30 mouse cellular contexts compared by ENCODE assay signal in the genomic region with DNA sequence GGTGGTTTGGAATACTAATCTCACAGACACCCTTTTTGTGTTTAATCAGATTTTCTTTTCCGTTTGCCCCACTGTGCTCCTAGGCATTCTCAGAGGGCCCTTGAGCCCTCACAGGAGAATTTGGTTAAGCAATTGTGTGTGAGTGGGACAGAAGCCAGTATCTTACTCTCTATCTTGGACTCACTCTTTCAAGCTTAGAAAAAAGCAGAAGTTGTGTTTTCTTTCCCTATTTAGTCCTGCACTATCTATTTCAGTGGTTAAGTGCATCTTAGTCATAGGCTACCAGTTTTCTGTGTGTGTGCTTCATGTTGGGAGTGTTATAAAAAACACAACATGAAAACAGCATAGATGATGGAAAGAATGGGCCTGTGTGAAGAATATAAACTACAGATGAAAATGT. TPM values are rescaled to one million over a fixed set of nuclear protein-coding genes. Genes with fewer than 3 reads are reported as not detected.
"Had no signal": no experiment of that assay in that cellular context is flagged by ENCODE, and none has a peak within 500 bp of the region (broad histone marks: within the 10 kb centered on the region; RNA-seq: fewer than 3 reads in every experiment).

No protein-coding gene starts in this region.

- H3K27ac ChIP-seq: kidney, embryonic 15.5 days; limb, embryonic 12.5 days; limb, embryonic 15.5 days; liver, embryonic 14.5 days; macrophage; neural tube, embryonic 12.5 days; neural tube, embryonic 15.5 days; stomach, embryonic 15.5 days had no signal

- H3K4me3 ChIP-seq: kidney, embryonic 15.5 days; limb, embryonic 12.5 days; limb, embryonic 15.5 days; neural tube, embryonic 12.5 days; neural tube, embryonic 15.5 days; stomach, embryonic 15.5 days had no signal

- H3K27me3 ChIP-seq: kidney, embryonic 15.5 days; limb, embryonic 12.5 days; limb, embryonic 15.5 days; neural tube, embryonic 12.5 days; neural tube, embryonic 15.5 days; stomach, embryonic 15.5 days had no signal

- ATAC-seq: liver, postnatal 0 days; lung, postnatal 0 days had no signal

- H3K4me2 ChIP-seq: kidney, embryonic 15.5 days; limb, embryonic 12.5 days; limb, embryonic 15.5 days; liver, embryonic 11.5 days; lung, embryonic 14.5 days; midbrain, embryonic 11.5 days; neural tube, embryonic 12.5 days; neural tube, embryonic 15.5 days; stomach, embryonic 15.5 days had no signal

- H3K4me1 ChIP-seq: kidney, embryonic 15.5 days; limb, embryonic 12.5 days; limb, embryonic 15.5 days; neural tube, embryonic 12.5 days; neural tube, embryonic 15.5 days; stomach, embryonic 15.5 days had no signal

- H3K36me3 ChIP-seq: kidney, embryonic 15.5 days; limb, embryonic 12.5 days; limb, embryonic 15.5 days; neural tube, embryonic 12.5 days; neural tube, embryonic 15.5 days; stomach, embryonic 15.5 days had no signal

- H3K9me3 ChIP-seq: kidney, embryonic 15.5 days; limb, embryonic 12.5 days; limb, embryonic 15.5 days; neural tube, embryonic 12.5 days; neural tube, embryonic 15.5 days; stomach, embryonic 15.5 days had no signal

- DNase-seq: kidney, adult 8-10 months; kidney, postnatal 10 days; kidney, postnatal 4 days; left cerebral cortex, postnatal 4 days; liver, postnatal 0 days; lung, embryonic 14.5 days; midbrain, embryonic 14.5 days; retina, postnatal 1 day; right cerebral cortex, postnatal 25 days; spleen, adult 18-20 months; thymus, adult 2 months; thymus, postnatal 14 days; thymus, postnatal 4 days had no signal

- H3K9ac ChIP-seq: kidney, embryonic 15.5 days; limb, embryonic 12.5 days; limb, embryonic 15.5 days; liver, embryonic 14.5 days; liver, postnatal 0 days; lung, embryonic 14.5 days; neural tube, embryonic 12.5 days; neural tube, embryonic 15.5 days; stomach, embryonic 15.5 days had no signal

RNA-seq across cellular contexts. Expression of gene Defb48, which starts 4.5 kb away (rescaled TPM):
- total RNA-seq: layer of hippocampus, adult 18-20 months; layer of hippocampus, postnatal 14 days; left cerebral cortex, adult 8-10 months; left cerebral cortex, postnatal 14 days; left cerebral cortex, postnatal 4 days; megakaryocyte-erythroid progenitor cell, adult 5-6 weeks had no signal
- polyA plus RNA-seq: kidney, embryonic 15.5 days; limb, embryonic 12.5 days; limb, embryonic 15.5 days; liver, embryonic 11.5 days; liver, embryonic 14.5 days; liver, postnatal 0 days; lung, embryonic 14.5 days; lung, postnatal 0 days; macrophage; midbrain, embryonic 11.5 days; midbrain, embryonic 14.5 days; neural tube, embryonic 12.5 days; neural tube, embryonic 15.5 days; stomach, embryonic 15.5 days; testis, adult 2 months; thymus, adult 2 months had no signal

RNA-seq across cellular contexts. Expression of gene Defb47, which starts 18.1 kb away (rescaled TPM):
- total RNA-seq: layer of hippocampus, adult 18-20 months; layer of hippocampus, postnatal 14 days; left cerebral cortex, adult 8-10 months; left cerebral cortex, postnatal 14 days; left cerebral cortex, postnatal 4 days; megakaryocyte-erythroid progenitor cell, adult 5-6 weeks had no signal
- polyA plus RNA-seq: kidney, embryonic 15.5 days; limb, embryonic 12.5 days; limb, embryonic 15.5 days; liver, embryonic 11.5 days; liver, embryonic 14.5 days; liver, postnatal 0 days; lung, embryonic 14.5 days; lung, postnatal 0 days; macrophage; midbrain, embryonic 11.5 days; neural tube, embryonic 12.5 days; neural tube, embryonic 15.5 days; stomach, embryonic 15.5 days; testis, adult 2 months; thymus, adult 2 months had no signal

RNA-seq across cellular contexts. Expression of gene Defb43, which starts 31.8 kb away (rescaled TPM):
- total RNA-seq: layer of hippocampus, adult 18-20 months; layer of hippocampus, postnatal 14 days; left cerebral cortex, adult 8-10 months; left cerebral cortex, postnatal 14 days; left cerebral cortex, postnatal 4 days; megakaryocyte-erythroid progenitor cell, adult 5-6 weeks had no signal
- polyA plus RNA-seq: kidney, embryonic 15.5 days; limb, embryonic 12.5 days; limb, embryonic 15.5 days; liver, embryonic 11.5 days; liver, embryonic 14.5 days; liver, postnatal 0 days; lung, embryonic 14.5 days; lung, postnatal 0 days; macrophage; midbrain, embryonic 11.5 days; midbrain, embryonic 14.5 days; neural tube, embryonic 12.5 days; neural tube, embryonic 15.5 days; stomach, embryonic 15.5 days; testis, adult 2 months; thymus, adult 2 months had no signal
